Mouse (Mus musculus): ENCODE results near the gene Fthl17b. TPM values are rescaled to one million over a fixed set of nuclear protein-coding genes. Genes with fewer than 3 reads are reported as not detected.

The Fthl17b gene
- polyA plus RNA-seq, 1 experiment from 2014 or later: not detected

DNA sequence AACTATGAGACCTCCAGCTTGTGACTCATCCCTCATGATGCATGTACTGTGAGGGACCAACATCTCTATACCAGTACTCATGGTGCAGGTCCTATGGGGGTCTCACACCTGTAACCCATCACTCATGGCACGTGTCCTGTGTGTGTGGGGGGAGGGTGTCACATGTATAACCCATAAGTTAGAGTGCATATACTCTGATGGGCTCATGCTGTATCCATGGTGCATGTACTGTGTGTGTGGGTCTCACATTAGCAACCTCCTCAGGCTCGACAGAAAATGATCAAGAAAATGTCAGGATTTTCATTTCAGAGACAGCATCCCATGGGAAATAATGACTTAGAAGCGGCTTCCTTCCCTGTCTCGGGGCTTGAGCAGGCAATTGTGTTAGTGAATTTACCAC is 41.7 kb downstream of the Fthl17b start:
- Histone ChIP-seq H3K4me1 (replicated peaks; ENCODE audit: control insufficient read depth, insufficient read depth, low read length) (no peaks in the 10 kb centered on the region), H3K27me3 (replicated peaks; ENCODE audit: control insufficient read depth, insufficient read depth, low read length) (no peaks in the 10 kb centered on the region), H3K27ac (ENCODE audit: low read depth) (no peak overlapping the region), H3K36me3 (ENCODE audit: control insufficient read depth, insufficient read depth, low read length) (no peaks in the 10 kb centered on the region), H3K9me3 (ENCODE audit: control insufficient read depth, low read length) (no peaks in the 10 kb centered on the region), H3K4me2 (ENCODE audit: low read length) (no peak overlapping the region), H3K4me3 (ENCODE audit: low read depth, low read length) (no peak overlapping the region), H3K9ac (ENCODE audit: low read length) (no peak overlapping the region)
- DNase-seq (ENCODE audit: low spot score) (no peak), ATAC-seq (replicated peaks; ENCODE audit: low FRiP score, low TSS enrichment, low read depth) (no peak)
- 70% methylated on average over 4 of the region's 4 CpGs for WGBS

Other genes starting within 250 kb of the Fthl17b start
- gene Ssx9, start 214.5 kb downstream of the Fthl17b start, polyA plus RNA-seq (2014; fragmentation: Nextera tagmentation; extraction: Ambion mirVana): not detected in 2 replicates
- gene Ssxb5, start 159.3 kb downstream of the Fthl17b start, polyA plus RNA-seq (2014; fragmentation: Nextera tagmentation; extraction: Ambion mirVana): not detected in 2 replicates
- not detected in 2 replicates for gene Gm6592, start 119.0 kb downstream of the Fthl17b start, polyA plus RNA-seq (2014; fragmentation: Nextera tagmentation; extraction: Ambion mirVana)
- gene Gm5751, start 88.7 kb downstream of the Fthl17b start, polyA plus RNA-seq (2014; fragmentation: Nextera tagmentation; extraction: Ambion mirVana): not detected in 2 replicates
- 3.8 and 4.1 TPM in 2 replicates for gene B630019K06Rik, start 70.6 kb downstream of the Fthl17b start, polyA plus RNA-seq (2014; fragmentation: Nextera tagmentation; extraction: Ambion mirVana)
- not detected in 2 replicates for gene Fthl17c, start 13.6 kb upstream of the Fthl17b start, polyA plus RNA-seq (2014; fragmentation: Nextera tagmentation; extraction: Ambion mirVana)
- gene Fthl17d, start 23.8 kb upstream of the Fthl17b start, polyA plus RNA-seq (2014; fragmentation: Nextera tagmentation; extraction: Ambion mirVana): not detected in 2 replicates
- gene Fthl17e, start 70.5 kb upstream of the Fthl17b start, polyA plus RNA-seq (2014; fragmentation: Nextera tagmentation; extraction: Ambion mirVana): not detected in 2 replicates
- not detected in 2 replicates for gene Fthl17f, start 100.0 kb upstream of the Fthl17b start, polyA plus RNA-seq (2014; fragmentation: Nextera tagmentation; extraction: Ambion mirVana)
- not detected in 2 replicates for gene 4930402K13Rik, start 141.6 kb upstream of the Fthl17b start, polyA plus RNA-seq (2014; fragmentation: Nextera tagmentation; extraction: Ambion mirVana)
- 0.70 and 0.87 TPM in 2 replicates for gene Lancl3, start 236.9 kb upstream of the Fthl17b start, polyA plus RNA-seq (2014; fragmentation: Nextera tagmentation; extraction: Ambion mirVana)